Mouse (Mus musculus) ovary, adult 18-20 months (tissue): ENCODE measurements around the gene E2f4.

Source experiments
- DNase-seq: peaks from one replicate; pipeline ENCODE4 v3.0.0; 2022; ENCODE audit warnings: low spot score, mixed read lengths

The E2f4 gene

GRCm38 (mm10) chr8:105348450-105349095 lies 51.1 kb downstream of the E2f4 start, which contains the start of gene Slc9a5:
Gene Slc9a5, plus strand, starts transcription at chr8:105348843.
- no peak for DNase-seq

GRCm38 (mm10) chr8:105349096-105349771 lies 51.8 kb downstream of the E2f4 start:
- no peak for DNase-seq

- no peak for DNase-seq
Measured at GRCm38 (mm10) chr8:105350186-105350585, 52.7 kb downstream of the E2f4 start.

- no peak for DNase-seq
Measured at GRCm38 (mm10) chr8:105353583-105354135, 56.2 kb downstream of the E2f4 start.

- no peak for DNase-seq
Measured at GRCm38 (mm10) chr8:105354549-105354948, 57.1 kb downstream of the E2f4 start.
